Mouse (Mus musculus) thymus, postnatal 10 days (tissue): ENCODE results near the gene Hdc.

Source experiments
- DNase-seq, 2 experiments: peaks; one replicate each; pipeline ENCODE4 v3.0.0; 2021; ENCODE audit warnings: low spot score in 2 of 2

Hdc gene

GRCm38 (mm10) chr2:126552357-126553290, 66.5 kb downstream of the Hdc start, which contains the start of gene Slc27a2:
TSS of gene Slc27a2 (plus strand) at chr2:126552407.
- DNase-seq: peak; percentile 20 to 55

GRCm38 (mm10) chr2:126551896-126552295, 67.2 kb downstream of the Hdc start:
- no peak for DNase-seq

DNA sequence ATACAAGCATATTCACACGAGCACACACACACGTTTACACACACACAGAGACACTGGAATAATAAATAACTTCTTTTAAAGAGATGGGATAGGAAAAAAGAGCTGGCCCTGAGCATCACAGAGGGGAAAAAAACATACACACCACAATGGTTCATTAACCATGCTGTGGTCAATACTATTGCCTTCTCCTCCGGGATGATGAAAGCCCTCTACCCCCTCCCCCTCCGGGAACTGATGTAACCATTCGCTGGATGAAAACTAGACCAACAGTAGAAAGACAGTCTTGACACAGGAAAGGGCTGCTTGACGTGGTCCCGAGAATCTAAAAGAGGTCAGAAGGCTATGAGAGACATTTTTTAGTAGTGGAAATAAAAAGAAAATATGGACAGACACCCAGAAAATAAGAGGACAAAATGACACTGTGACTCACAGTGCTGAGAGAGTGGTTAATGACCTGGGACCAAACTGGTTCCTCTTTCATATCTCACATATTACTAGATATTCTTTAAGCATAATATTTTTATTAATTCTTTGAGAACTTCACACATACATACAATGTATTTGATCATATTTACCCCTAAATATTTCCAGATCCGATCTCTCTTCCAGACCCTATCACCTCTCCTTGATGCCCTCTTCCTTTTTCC, 67.7 kb downstream of the Hdc start:
- DNase-seq: no peak

- no peak for DNase-seq
Measured at GRCm38 (mm10) chr2:126549681-126550080, 69.4 kb downstream of the Hdc start.

DNA sequence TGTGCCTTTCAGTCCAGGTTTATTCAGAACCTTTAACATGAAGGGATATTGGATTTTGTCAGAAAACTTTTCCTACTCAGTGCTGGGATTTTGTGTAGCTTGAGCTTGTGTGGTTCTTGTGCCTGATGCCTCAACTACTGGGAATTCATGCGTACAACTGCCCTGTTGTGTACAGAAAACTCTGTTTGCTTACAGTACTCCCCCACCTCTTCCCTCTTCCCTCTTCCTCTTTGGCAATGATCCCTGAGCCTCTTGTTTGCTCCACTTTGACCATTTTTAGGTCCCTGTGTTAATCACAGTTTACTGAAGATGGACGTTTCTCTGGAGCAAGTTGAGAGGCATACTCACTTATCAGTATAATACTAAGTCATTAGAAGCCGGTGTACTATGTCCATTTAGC, 72.7 kb downstream of the Hdc start:
- DNase-seq: no peak

GRCm38 (mm10) chr2:126545297-126545696, 73.8 kb downstream of the Hdc start:
- DNase-seq: no peak
